8 mouse cellular contexts compared by ENCODE assay signal in the genomic region with DNA sequence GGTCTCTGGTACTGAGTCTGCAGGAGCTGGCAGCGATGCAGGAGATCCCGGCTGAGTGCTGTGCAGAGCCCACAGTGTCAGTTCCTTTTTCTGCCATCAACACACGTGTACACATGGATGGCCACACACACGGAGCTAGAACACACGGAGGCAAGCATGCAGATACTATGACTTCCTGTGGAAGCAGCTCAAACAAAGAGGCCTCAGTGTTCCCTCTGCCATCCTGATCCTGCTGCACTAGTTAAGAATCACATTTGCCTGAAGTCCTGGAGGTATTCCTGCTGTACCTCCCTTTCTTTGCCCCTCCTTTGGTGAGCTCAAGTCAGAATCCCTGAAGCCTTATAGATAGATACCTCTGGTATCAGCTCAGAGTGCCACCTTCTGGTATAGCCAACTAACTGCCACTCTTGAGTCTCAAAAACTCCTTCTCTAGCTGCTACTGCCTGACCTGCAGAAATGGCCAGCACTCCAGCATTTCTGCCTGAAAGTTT.
DNase-seq lines count a peak whose midpoint lies in the region; ATAC-seq and TF ChIP-seq lines count a peak whose summit lies in the region.

No protein-coding gene starts in this region.

- WGBS in lung, embryonic 14.5 days = 67% methylated on average over 5 of the region's 5 CpGs

- TF ChIP-seq CTCF in layer of hippocampus, adult 2 months (conservative IDR thresholded peaks at IDR 0.05) = peak; percentile 90
- peak; percentile 67 for TF ChIP-seq CTCF in lung, embryonic 14.5 days (IDR thresholded peaks at IDR 0.05; ENCODE audit: low read depth)

- peak; percentile 55 to 65 for DNase-seq in layer of hippocampus, adult 2 months (ENCODE audit: low spot score in 2 of 2)
- no peak for DNase-seq in layer of hippocampus, postnatal 36 days
- DNase-seq in brain, adult 2 months (ENCODE audit: low read depth, low spot score) = peak; percentile 88
- peak; percentile 67 for DNase-seq in embryo, embryonic 11 days
- DNase-seq in lung, embryonic 14.5 days = peak; percentile 71
- DNase-seq in ovary, adult 18-20 months (ENCODE audit: low spot score) = no peak
- no peak for DNase-seq in urinary bladder, postnatal 14 days (ENCODE audit: low spot score)
- no peak for DNase-seq in frontal cortex, postnatal 10 days (ENCODE audit: low spot score in 2 of 2)

- no peak for ATAC-seq in lung, embryonic 14.5 days (ENCODE audit: insufficient read depth)

- no peaks in the 10 kb centered on the region for H3K9me3 ChIP-seq in lung, embryonic 14.5 days (ENCODE audit: low read depth, low read length)

- H3K27me3 ChIP-seq in lung, embryonic 14.5 days (ENCODE audit: insufficient read depth, low read length) = no peaks in the 10 kb centered on the region

- H3K4me1 ChIP-seq in lung, embryonic 14.5 days (ENCODE audit: insufficient read depth) = no peaks in the 10 kb centered on the region

- H3K36me3 ChIP-seq in lung, embryonic 14.5 days (ENCODE audit: insufficient read depth) = no peaks in the 10 kb centered on the region

- H3K27ac ChIP-seq in layer of hippocampus, adult 2 months = peak overlapping the region; percentile 67
- H3K27ac ChIP-seq in lung, embryonic 14.5 days (ENCODE audit: low read depth) = no peak overlapping the region

- H3K4me2 ChIP-seq in lung, embryonic 14.5 days = no peak overlapping the region

- H3K4me3 ChIP-seq in layer of hippocampus, adult 2 months = no peak overlapping the region
- H3K4me3 ChIP-seq in lung, embryonic 14.5 days (ENCODE audit: low read depth, low read length) = no peak overlapping the region

- no peak overlapping the region for H3K9ac ChIP-seq in lung, embryonic 14.5 days

Comparison
In these comparisons a context has a peak if more than half of its experiments do, and no peak if none do; other contexts are left out.
1. DNase-seq: peak in layer of hippocampus, adult 2 months (2 of 2), brain, adult 2 months (single experiment), embryo, embryonic 11 days (single experiment) and lung, embryonic 14.5 days (single experiment); none in layer of hippocampus, postnatal 36 days (0 of 2), ovary, adult 18-20 months (single experiment), urinary bladder, postnatal 14 days (single experiment) and frontal cortex, postnatal 10 days (0 of 2).